Mouse (Mus musculus): ENCODE data around the gene Gm10295.

The Gm10295 gene

DNA sequence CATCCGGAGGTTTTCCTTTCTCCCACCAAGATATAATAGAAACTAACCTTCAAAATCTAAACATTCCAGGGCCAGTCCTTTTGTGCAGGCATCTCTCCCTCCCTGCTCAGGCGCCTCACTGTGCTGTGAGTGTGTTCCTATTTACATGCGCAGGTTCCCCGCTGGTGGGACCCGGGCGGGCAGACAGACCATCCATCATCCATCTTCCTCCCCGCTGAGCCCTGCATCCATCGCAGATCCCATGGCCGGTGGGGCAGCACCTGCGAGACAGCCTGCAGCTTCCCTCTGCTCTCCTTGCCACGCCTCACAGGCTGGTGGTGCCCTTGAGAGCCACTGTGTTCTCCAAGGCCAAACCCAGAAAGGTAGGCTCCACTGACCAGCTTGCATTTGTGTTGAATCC, at the start of gene Gm10295:
Gm10295 (minus strand) TSS at position 122 of the 400 bp plus-strand sequence.
- DNase-seq (ENCODE audit: low spot score), result no peak

DNA sequence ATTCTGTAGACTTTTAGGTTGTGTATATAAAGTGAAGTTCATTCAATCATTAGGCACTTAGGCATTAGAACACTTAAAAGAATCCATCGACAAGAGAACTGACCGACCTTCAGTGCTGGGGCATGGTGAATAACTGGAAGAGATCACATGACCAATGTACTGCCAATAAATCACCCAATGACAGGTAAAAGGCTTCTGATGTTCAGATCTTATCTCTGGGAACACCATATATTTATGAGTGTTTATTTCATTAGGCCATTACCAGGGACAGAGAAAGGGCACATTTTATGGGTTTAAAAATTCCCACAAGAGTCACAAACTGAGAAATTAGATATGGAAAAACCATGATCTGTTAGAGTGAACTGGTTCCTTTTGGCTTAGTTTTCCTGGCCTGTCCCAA, 49.7 kb upstream of the Gm10295 start:
- DNase-seq (ENCODE audit: low spot score), result no peak

- no peak for DNase-seq (ENCODE audit: low spot score)
Observed at GRCm38 (mm10) chr7:71399891-71400632, 48.8 kb upstream of the Gm10295 start.

- no peak for DNase-seq (ENCODE audit: low spot score)
Observed at GRCm38 (mm10) chr7:71398959-71399756, 47.9 kb upstream of the Gm10295 start.

DNA sequence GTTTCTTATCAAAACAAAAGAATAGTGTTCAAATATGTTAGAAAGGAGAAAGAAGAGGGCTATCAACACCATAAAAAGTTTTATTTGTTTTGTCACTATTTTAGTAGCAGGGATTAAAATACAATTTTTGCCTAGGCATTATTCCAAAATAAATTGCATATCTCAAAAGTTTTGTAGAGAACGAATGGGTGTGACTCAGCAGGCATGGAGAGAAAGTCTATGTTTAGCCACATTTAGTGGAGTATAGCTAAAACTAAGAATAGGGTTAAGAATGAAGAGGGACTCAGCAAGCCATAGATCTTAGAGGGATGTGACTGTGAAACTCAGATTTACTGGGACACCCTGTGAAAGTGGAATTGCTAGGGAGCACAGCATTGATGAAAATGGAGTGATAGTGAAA, 47.1 kb upstream of the Gm10295 start:
- no peak for DNase-seq (ENCODE audit: low spot score)

- DNase-seq (ENCODE audit: low spot score), result no peak
Observed at GRCm38 (mm10) chr7:71392795-71393341, 41.6 kb upstream of the Gm10295 start.

- no peak for DNase-seq (ENCODE audit: low spot score)
Observed at GRCm38 (mm10) chr7:71391333-71391732, 40.0 kb upstream of the Gm10295 start.

- no peak for DNase-seq (ENCODE audit: low spot score)
Observed at GRCm38 (mm10) chr7:71390291-71390690, 39.0 kb upstream of the Gm10295 start.

- DNase-seq (ENCODE audit: low spot score), result no peak
Observed at GRCm38 (mm10) chr7:71386050-71386449, 34.8 kb upstream of the Gm10295 start.

GRCm38 (mm10) chr7:71384921-71385320, 33.6 kb upstream of the Gm10295 start:
- no peak for DNase-seq (ENCODE audit: low spot score)

DNA sequence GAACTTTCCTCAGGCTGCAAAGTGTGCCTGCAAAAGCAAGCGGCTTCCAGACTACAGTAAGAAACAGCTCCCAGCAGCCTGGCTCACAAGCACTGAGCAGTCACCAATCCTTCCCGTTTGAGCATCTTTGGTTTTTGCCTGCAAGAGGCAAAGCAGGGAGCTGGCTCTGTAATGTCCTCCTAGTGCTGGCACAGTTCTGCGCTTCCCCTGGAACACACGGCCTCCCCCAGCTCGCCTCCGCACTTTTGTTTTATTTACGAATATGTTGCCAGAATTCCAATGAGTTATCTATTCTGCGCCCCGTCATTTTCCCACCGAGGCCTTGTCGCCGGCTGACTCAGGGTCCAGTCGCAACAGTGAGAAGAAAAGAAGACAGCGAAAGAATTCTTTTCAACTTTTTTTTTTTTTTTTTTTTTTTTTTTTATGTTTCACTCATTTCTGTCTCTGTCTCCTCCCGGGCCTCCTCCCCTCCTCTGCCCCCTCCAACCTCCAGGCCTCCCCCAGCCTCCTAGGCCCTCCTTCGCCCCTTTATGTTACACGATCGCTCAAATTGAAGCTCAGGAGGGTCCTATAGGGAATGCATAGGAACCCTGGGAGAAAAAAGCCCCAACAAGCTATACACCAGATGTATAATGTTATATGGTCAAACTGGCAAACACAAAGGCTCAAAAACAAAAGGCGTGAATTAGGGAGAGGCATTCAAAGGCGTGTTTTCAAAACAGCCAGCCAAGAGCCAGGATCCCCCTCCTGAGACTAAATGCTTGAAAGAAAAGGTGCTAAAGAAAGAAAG, 32.3 kb upstream of the Gm10295 start:
- DNase-seq (ENCODE audit: low spot score), result peak; percentile 63

DNA sequence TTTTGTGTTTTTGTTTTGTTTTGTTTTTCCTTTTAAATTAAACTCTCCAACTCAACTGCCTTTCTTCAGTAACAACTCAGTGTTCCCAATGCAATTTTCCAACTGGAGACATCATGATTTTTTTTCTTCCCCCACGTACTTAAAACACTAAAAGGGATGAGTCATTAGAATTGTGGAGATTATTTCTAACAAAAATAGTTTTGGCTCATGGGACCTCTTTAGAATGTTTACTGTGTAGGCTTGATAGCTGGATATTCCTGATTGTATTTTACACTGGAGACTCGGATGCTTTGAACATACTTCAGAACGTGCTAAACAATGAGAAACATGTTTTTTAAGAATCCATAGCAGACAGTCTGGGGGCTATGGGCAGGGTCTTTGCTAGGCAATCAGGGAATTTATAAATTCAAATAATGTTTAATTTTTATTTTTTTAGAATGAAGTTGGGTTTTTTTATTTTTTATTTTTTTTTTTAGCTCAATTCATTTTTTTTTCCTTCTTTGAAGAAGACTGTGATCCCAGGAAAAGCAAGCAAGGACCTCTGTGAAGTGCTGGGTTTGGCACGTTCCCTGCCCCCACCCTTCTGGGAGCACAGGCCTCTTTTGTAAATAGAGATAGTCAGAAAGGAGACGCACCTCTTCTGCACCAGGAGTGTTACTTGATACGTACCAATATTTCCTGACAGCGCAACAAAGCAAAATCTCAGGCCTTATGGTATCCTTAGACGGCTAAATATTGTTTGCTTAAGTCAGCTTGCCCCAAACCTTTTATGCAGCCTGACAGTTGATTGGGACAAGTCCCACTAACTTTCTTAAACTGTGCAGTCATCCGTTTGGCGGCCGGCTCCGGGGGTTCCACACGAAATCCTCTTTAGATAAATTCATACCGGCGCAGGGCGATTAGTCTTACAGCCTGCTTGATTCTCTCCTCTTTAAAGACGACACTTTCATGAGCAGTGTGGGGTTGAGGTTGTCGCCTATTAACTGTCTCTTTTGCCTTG, 28.8 kb upstream of the Gm10295 start:
- no peak for DNase-seq (ENCODE audit: low spot score)

DNA sequence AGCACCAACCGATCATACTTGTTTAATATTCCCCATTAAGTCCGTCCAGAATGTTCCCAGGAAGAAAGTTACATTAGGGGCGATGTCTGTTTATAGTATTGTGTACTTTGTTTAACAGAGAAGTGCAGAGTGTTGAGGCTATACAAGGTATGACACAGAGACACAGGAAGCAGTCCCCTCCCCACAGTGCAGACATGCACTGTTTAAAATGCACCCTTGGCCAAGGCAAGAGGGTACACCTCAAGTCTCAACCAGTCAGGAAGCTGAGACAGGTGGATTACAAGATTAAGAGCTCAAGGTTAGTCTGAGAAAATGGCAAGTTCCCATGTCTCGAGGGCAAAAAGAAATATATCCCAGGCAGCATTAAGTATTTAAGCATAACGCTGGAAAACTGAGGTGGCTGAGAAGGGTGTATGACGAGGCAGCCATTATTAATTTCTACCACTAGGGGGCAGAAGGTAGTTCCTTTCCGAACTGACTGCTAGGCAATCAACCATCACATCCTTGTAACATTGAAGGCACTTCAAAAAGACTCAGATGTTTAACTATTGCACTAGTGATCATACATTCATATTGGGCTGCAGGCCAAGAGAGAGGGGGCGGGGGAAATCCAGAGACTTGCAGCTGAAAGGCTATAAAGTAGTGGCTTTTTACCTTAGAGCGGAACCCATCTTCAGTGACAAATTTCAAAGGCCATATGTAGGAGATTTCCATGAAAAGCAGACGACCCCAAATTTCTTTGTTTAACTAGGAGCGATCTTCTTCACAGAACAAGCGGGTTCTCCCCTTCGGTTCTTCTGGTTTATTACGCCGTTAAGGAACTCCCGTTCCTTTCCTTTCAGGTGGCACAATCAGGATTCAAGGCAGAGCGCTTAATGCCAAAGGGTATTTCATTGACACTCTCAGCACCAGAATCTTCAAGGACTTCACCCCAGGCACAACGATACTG, 27.8 kb upstream of the Gm10295 start:
- peak; percentile 62 for DNase-seq (ENCODE audit: low spot score)

- no peak for DNase-seq (ENCODE audit: low spot score)
Observed at GRCm38 (mm10) chr7:71377983-71378382, 26.7 kb upstream of the Gm10295 start.

DNA sequence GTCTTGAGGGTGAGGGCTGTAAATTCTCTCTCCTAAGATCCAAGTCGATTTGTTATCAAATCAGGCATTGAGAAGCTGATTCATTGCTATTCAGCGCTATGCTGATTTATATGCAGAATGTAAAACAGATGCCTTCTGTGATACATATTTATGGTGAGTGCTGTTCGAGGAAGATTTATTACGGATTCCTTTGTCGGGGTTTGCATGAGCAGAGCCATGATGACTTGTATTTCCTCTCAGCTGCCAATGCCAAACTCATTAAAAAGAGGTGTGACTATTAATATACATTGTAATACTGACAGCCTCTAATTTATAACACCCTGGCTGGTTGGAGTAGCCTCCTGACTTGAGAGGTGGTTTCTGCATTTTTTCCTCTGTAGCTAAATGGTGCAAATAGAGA, 22.8 kb upstream of the Gm10295 start:
- no peak for DNase-seq (ENCODE audit: low spot score)

GRCm38 (mm10) chr7:71371916-71372315, 20.6 kb upstream of the Gm10295 start:
- DNase-seq (ENCODE audit: low spot score), result no peak

DNA sequence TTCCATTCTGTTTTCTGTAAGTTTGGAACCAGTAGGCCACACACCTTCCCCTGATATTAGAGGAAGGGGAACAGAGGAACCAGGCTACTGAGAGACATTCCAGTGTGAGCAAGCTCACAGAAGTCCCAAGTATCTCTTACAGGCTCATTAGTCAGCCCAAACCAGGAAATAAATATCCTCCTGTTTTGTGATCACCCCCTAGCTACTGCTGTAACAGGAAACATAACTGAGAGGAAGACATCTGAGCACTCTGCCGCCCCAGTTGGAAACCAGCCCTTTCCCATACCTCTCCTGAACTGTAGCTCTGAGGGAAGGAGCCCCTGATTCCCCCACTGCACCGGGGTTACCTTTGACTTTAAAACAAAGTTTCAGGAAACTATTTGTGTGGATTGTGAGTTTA, 19.5 kb upstream of the Gm10295 start:
- DNase-seq (ENCODE audit: low spot score), result no peak

DNA sequence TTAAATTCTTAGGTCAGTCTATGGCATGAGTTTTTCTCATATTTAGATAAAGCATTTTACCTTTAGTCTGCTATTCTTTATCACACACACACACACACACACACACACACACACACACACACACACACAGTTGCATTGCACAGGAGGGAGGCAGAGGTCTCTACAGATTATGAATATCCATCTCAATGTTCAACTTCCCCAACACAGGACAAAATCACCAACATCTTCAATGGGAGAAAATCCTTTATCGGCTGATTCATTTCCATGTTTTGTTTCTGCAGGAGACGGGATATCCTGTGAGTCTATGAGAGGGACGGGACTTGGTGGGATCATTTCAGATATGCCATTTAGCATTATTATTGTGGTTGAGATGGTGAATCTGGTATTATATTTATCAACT, 18.8 kb upstream of the Gm10295 start:
- DNase-seq (ENCODE audit: low spot score), result no peak

DNA sequence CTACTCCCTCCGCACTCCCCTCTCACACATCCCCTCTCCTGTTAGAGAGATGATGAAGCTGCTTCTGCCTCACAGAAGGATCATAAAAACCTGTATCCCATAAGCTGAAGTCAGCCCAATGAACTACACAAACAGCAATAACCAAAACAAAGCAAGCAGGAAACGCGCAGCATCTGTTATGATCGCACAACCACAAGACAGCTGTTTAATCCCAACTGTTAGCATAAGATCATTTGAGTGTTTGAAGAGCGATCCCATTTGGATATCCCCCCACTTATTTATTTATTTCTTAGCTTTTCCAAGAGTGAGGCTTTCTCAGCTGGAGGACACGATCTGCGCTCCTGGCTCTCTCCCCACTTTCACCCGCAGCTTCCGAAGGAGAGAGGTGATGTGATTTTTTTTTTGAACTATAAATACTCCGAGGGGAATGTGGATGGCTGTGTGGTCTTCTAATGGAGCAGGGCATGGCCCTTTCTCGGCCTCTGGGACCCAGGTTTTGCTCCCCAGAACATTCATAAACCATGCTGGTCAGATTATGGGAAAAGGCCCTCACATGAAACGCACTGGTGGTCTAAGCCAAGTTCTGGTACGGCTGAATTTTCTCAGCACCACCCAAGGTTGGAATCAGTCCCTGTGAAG, 17.4 kb upstream of the Gm10295 start:
- no peak for DNase-seq (ENCODE audit: low spot score)

All from testis, postnatal 10 days (tissue).